Comparison of ENCODE assay signal across 8 mouse cellular contexts in the genomic region with DNA sequence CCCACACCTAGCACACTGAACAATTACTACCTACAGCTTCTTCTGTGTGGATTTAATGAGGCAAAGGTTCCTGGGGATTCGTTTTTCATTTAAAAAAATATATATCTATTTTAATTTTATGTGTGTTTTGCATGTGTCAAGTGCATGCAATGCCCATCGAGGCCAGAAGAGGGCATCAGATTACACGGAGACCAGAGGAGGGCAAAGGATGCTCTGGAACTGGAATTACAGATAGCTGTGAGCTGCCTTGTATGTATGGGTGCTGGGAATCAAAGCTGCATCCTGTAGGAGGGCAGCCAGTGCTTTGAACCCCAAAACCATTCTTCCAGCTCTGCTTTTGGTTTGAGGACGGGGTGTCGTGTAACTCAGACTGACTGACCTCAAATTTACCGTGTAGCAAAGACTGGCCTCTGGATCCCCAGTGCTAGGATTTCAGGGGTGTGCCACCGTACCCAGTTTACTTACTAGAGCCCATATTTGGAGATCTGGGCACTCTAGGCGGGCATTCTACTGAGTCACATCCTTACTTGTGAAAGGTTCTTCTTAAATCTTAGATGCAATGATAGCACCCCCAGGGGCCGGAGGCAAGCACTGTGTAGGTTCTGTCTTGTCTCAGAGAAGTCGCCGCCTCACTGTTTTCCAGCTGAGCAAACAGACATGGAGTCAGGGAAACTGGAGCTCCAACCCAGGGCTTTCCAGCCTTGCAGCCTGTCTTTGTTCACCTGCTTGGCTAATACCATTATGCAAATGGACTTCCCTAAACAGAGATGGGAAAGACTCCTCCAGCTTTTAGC.
DNase-seq lines count a peak whose midpoint lies in the region; ATAC-seq and TF ChIP-seq lines count a peak whose summit lies in the region.

No protein-coding gene starts in this region.

- peak overlapping the region; percentile 61 for H3K27ac ChIP-seq in CH12.LX (ENCODE audit: insufficient read depth, low read depth)
- no peak overlapping the region for H3K27ac ChIP-seq in embryonic facial prominence, embryonic 10.5 days (replicated peaks)

- peak; percentile 71 for TF ChIP-seq RAD21 in CH12.LX (IDR thresholded peaks at IDR 0.05; ENCODE audit: low read depth, low read length)

- no peaks in the 10 kb centered on the region for H3K9me3 ChIP-seq in CH12.LX (replicated peaks; ENCODE audit: low read length)
- no peaks in the 10 kb centered on the region for H3K9me3 ChIP-seq in embryonic facial prominence, embryonic 10.5 days

- in situ Hi-C loops in CH12.LX (cut with MboI; ENCODE audit: low pct_ligation_motif_present, low pct_unique_long_range_greater_than_20kb, low sequenced_read_pairs): loop anchor here (10.0 kb wide), 2 partner anchors 368 to 648 kb away; no protein-coding TSS in a partner anchor

- no peak; the same call in 1 of the 2 replicates for ATAC-seq in megakaryocyte-erythroid progenitor cell, adult 5-6 weeks (replicated peaks; ENCODE audit: low FRiP score, low TSS enrichment, poor library complexity, severe bottlenecking)

- WGBS in embryonic facial prominence, embryonic 10.5 days: 7% methylated on average over 11 of the region's 11 CpGs

- no peak for TF ChIP-seq POLR2A in CH12.LX (IDR thresholded peaks at IDR 0.05; ENCODE audit: low read depth, low read length)

- dilution Hi-C loops in CH12.LX (cut with MboI; ENCODE audit: extremely low pct_ligation_motif_present, extremely low pct_unique_long_range_greater_than_20kb, low sequenced_read_pairs): no loop called here

- no peaks in the 10 kb centered on the region for H3K27me3 ChIP-seq in CH12.LX (replicated peaks)
- peaks cover 39% of the 10 kb centered on the region for H3K27me3 ChIP-seq in embryonic facial prominence, embryonic 10.5 days (replicated peaks; ENCODE audit: low read depth, poor library complexity, severe bottlenecking)

- 0 out of 2 replicates have a peak overlapping the region, but pooled peaks have one; percentile 43 for H3K9ac ChIP-seq in CH12.LX (ENCODE audit: insufficient read depth, low read depth)

- peak overlapping the region; percentile 7 to 60 (median 55) for H3K4me3 ChIP-seq in CH12.LX (replicated peaks in 1 of 3; ENCODE audit: low read depth in 2 of 3, low read length in 2 of 3, poor library complexity in 1 of 3)
- 0 out of 2 replicates have a peak overlapping the region, but pooled peaks have one; percentile 47 for H3K4me3 ChIP-seq in embryonic facial prominence, embryonic 10.5 days

- TF ChIP-seq EP300 in CH12.LX (IDR thresholded peaks at IDR 0.05; ENCODE audit: low read length): no peak

- H3K79me2 ChIP-seq in CH12.LX (replicated peaks; ENCODE audit: control insufficient read depth, extremely low read depth, insufficient read depth, poor library complexity, severe bottlenecking): no peaks in the 10 kb centered on the region

- peaks cover 0 to 21% of the 10 kb centered on the region in 2 experiments; a peak in 2 of 4 replicates for H3K4me1 ChIP-seq in CH12.LX (ENCODE audit: control insufficient read depth in 1 of 2, insufficient read depth in 2 of 2)
- H3K4me1 ChIP-seq in embryonic facial prominence, embryonic 10.5 days: peaks cover 27% of the 10 kb centered on the region

- intact Hi-C loops in heart, postnatal 10 days (cut with DNase I): loop anchor here (5.0 kb wide), 1 partner anchor 175 kb away; no protein-coding TSS in a partner anchor

- TF ChIP-seq CTCF in CH12.LX (conservative IDR thresholded peaks at IDR 0.05 in 1 of 2, IDR thresholded peaks at IDR 0.05 in 1 of 2; ENCODE audit: low read depth in 2 of 2, low read length in 2 of 2): peak; percentile 54 to 69; a peak in 3 of 4 replicates

- peak; percentile 73 for DNase-seq in CH12.LX (ENCODE audit: extremely low read depth)
- DNase-seq in adipocyte (ENCODE audit: low spot score): peak; percentile 77
- DNase-seq in embryonic facial prominence, embryonic 10.5 days (ENCODE audit: low spot score): peak; percentile 74
- DNase-seq in heart, postnatal 10 days: peak; percentile 56 to 78
- peak; percentile 59 for DNase-seq in layer of hippocampus, adult 11-12 months (ENCODE audit: low spot score)
- DNase-seq in lung, postnatal 10 days: peak; percentile 77
- DNase-seq in right cerebral cortex, postnatal 10 days (ENCODE audit: low spot score in 2 of 2): peak; percentile 62 to 74

- H3K36me3 ChIP-seq in CH12.LX (replicated peaks in 1 of 2; ENCODE audit: control insufficient read depth in 1 of 2, insufficient read depth in 1 of 2, low read length in 1 of 2): no peaks in the 10 kb centered on the region
- no peaks in the 10 kb centered on the region for H3K36me3 ChIP-seq in embryonic facial prominence, embryonic 10.5 days (replicated peaks)

- peak overlapping the region; percentile 97 for H3K4me2 ChIP-seq in CH12.LX (ENCODE audit: insufficient read depth, low read depth, poor library complexity, severe bottlenecking)

TF ChIP-seq in CH12.LX, 34 proteins besides CTCF, POLR2A, EP300 and RAD21:
- TF ChIP-seq PAX5 (IDR thresholded peaks at IDR 0.05; ENCODE audit: low read length): no peak
- no peak for TF ChIP-seq MYC (IDR thresholded peaks at IDR 0.05; ENCODE audit: low read depth, low read length)
- peak; percentile 52 for TF ChIP-seq SMC3 (IDR thresholded peaks at IDR 0.05; ENCODE audit: low read depth, low read length)
- TF ChIP-seq ZC3H11A (IDR thresholded peaks at IDR 0.05; ENCODE audit: low read depth, low read length): peak; percentile 7; the same call in 1 of the 2 replicates
